ENCODE assay signal across 7 mouse cellular contexts in genomic region chr11:116623281-116624124, GRCm38 (mm10). TPM values are rescaled to one million over a fixed set of nuclear protein-coding genes. Genes with fewer than 3 reads are reported as not detected.
DNase-seq lines count a peak whose midpoint lies in the region; ATAC-seq and TF ChIP-seq lines count a peak whose summit lies in the region.

No protein-coding gene starts in this region.

- H3K9ac ChIP-seq in forebrain, embryonic 16.5 days (replicated peaks; ENCODE audit: low read depth, low read length): peak overlapping the region; percentile 49
- H3K9ac ChIP-seq in limb, embryonic 13.5 days: peak overlapping the region; percentile 78

- H3K79me3 ChIP-seq in C2C12 (ENCODE audit: low read depth): peaks cover 8% of the 10 kb centered on the region

- intact Hi-C loops in left cerebral cortex, postnatal 14 days (cut with DNase I): no loop called here

- WGBS in forebrain, embryonic 16.5 days: 7% methylated on average over 40 of the region's 40 CpGs
- WGBS in limb, embryonic 13.5 days: 6% methylated on average over 40 of the region's 40 CpGs

- peak overlapping the region; percentile 65 for H3K4me2 ChIP-seq in forebrain, embryonic 16.5 days (ENCODE audit: low read length)
- peak overlapping the region; percentile 94 for H3K4me2 ChIP-seq in limb, embryonic 13.5 days (replicated peaks)

- no peaks in the 10 kb centered on the region for H3K9me3 ChIP-seq in E14TG2a.4 (ENCODE audit: low read length)
- no peaks in the 10 kb centered on the region for H3K9me3 ChIP-seq in forebrain, embryonic 16.5 days (ENCODE audit: control insufficient read depth, low read length)
- H3K9me3 ChIP-seq in limb, embryonic 13.5 days: no peaks in the 10 kb centered on the region

- H3K27me3 ChIP-seq in C2C12 (ENCODE audit: control insufficient read depth, insufficient read depth, insufficient read length): no peaks in the 10 kb centered on the region
- peaks cover 13% of the 10 kb centered on the region for H3K27me3 ChIP-seq in E14TG2a.4 (ENCODE audit: insufficient read depth, low read length)
- H3K27me3 ChIP-seq in forebrain, embryonic 16.5 days (replicated peaks; ENCODE audit: control insufficient read depth, insufficient read depth, low read length): peaks cover 23% of the 10 kb centered on the region
- H3K27me3 ChIP-seq in limb, embryonic 13.5 days: peaks cover 11% of the 10 kb centered on the region

- peaks cover 74% of the 10 kb centered on the region for H3K4me1 ChIP-seq in E14TG2a.4 (replicated peaks; ENCODE audit: low read depth, low read length)
- peaks cover 26% of the 10 kb centered on the region for H3K4me1 ChIP-seq in forebrain, embryonic 16.5 days (replicated peaks; ENCODE audit: control insufficient read depth, insufficient read depth, low read length)
- H3K4me1 ChIP-seq in limb, embryonic 13.5 days: peaks cover 54% of the 10 kb centered on the region

- TF ChIP-seq CTCF in C2C12 (IDR thresholded peaks at IDR 0.05; ENCODE audit: control insufficient read depth, insufficient read depth, insufficient read length): no peak
- no peak for TF ChIP-seq CTCF in E14TG2a.4 (conservative IDR thresholded peaks at IDR 0.05; ENCODE audit: low read length)

- H3K4me3 ChIP-seq in C2C12 (ENCODE audit: insufficient read depth, poor library complexity, severe bottlenecking) (peak overlapping the region; percentile 46), E14TG2a.4 (replicated peaks; ENCODE audit: low read length) (peak overlapping the region; percentile 98)
- peak overlapping the region; percentile 47 for H3K4me3 ChIP-seq in forebrain, embryonic 16.5 days (replicated peaks; ENCODE audit: low read length)
- H3K4me3 ChIP-seq in limb, embryonic 13.5 days: peak overlapping the region; percentile 72

- no peak overlapping the region for H3K27ac ChIP-seq in forebrain, embryonic 16.5 days (ENCODE audit: low read length)
- H3K27ac ChIP-seq in limb, embryonic 13.5 days: no peak overlapping the region

- peaks cover 45% of the 10 kb centered on the region for H3K79me2 ChIP-seq in C2C12 (ENCODE audit: control insufficient read depth, insufficient read depth)

- DNase-seq in naive thymus-derived CD4-positive, alpha-beta T cell, adult 2 months (ENCODE audit: low read depth): peak; percentile 58
- no peak for DNase-seq in left cerebral cortex, postnatal 14 days (ENCODE audit: low spot score in 2 of 2)
- no peak for DNase-seq in spleen, postnatal 4 days (ENCODE audit: low spot score in 2 of 2)

- H3ac ChIP-seq in C2C12 (ENCODE audit: control insufficient read depth, insufficient read length, low read depth): peak overlapping the region; percentile 68

- no peak for ATAC-seq in forebrain, embryonic 16.5 days
- no peak for ATAC-seq in limb, embryonic 13.5 days (ENCODE audit: low FRiP score, low read depth)

- H3K36me3 ChIP-seq in C2C12 (ENCODE audit: control insufficient read depth, insufficient read depth) (no peaks in the 10 kb centered on the region), E14TG2a.4 (ENCODE audit: insufficient read depth, low read length) (peaks cover 15% of the 10 kb centered on the region)
- H3K36me3 ChIP-seq in forebrain, embryonic 16.5 days (ENCODE audit: control insufficient read depth, insufficient read depth): no peaks in the 10 kb centered on the region
- no peaks in the 10 kb centered on the region for H3K36me3 ChIP-seq in limb, embryonic 13.5 days

TF ChIP-seq in C2C12, 6 proteins besides CTCF, POLR2A, EP300 and RAD21:
- TF ChIP-seq USF1 (IDR thresholded peaks at IDR 0.05; ENCODE audit: low read depth) (no peak), MYOD1 (IDR thresholded peaks at IDR 0.05; ENCODE audit: control insufficient read depth, insufficient read length, low read depth) (no peak), MAX (IDR thresholded peaks at IDR 0.05) (no peak)

RNA-seq across cellular contexts. Expression of gene Rhbdf2, which starts 3.3 kb away (rescaled TPM):
- 1.9 TPM for polyA plus RNA-seq in C2C12 (2012; fragmentation: generic; extraction: Trizol)
- polyA plus RNA-seq in forebrain, embryonic 16.5 days (2015; fragmentation: Nextera tagmentation; extraction: Ambion mirVana): 1.0 and 1.5 TPM in 2 replicates
- 4.0 and 5.1 TPM in 2 replicates for polyA plus RNA-seq in limb, embryonic 13.5 days (2015; fragmentation: Nextera tagmentation; extraction: Ambion mirVana)
- 1 to 10 TPM; 1.5 to 1.9 TPM for total RNA-seq in left cerebral cortex, postnatal 14 days (2021)

RNA-seq across cellular contexts. Expression of gene Prcd, which starts 29.8 kb away (rescaled TPM):
- 1.2 TPM for polyA plus RNA-seq in C2C12 (2012; fragmentation: generic; extraction: Trizol)
- 2.9 and 3.2 TPM in 2 replicates for polyA plus RNA-seq in forebrain, embryonic 16.5 days (2015; fragmentation: Nextera tagmentation; extraction: Ambion mirVana)
- polyA plus RNA-seq in limb, embryonic 13.5 days (2015; fragmentation: Nextera tagmentation; extraction: Ambion mirVana): 0.56 and 0.83 TPM in 2 replicates
- 1 to 10 TPM; 2.8 to 3.0 TPM for total RNA-seq in left cerebral cortex, postnatal 14 days (2021)

RNA-seq across cellular contexts. Expression of gene Cygb, which starts 30.6 kb away (rescaled TPM):
- 0.95 TPM for polyA plus RNA-seq in C2C12 (2012; fragmentation: generic; extraction: Trizol)
- polyA plus RNA-seq in forebrain, embryonic 16.5 days (2015; fragmentation: Nextera tagmentation; extraction: Ambion mirVana): 16.6 TPM in 2 replicates
- 6.0 and 7.2 TPM in 2 replicates for polyA plus RNA-seq in limb, embryonic 13.5 days (2015; fragmentation: Nextera tagmentation; extraction: Ambion mirVana)
- 10 to 100 TPM; 26.7 to 34.7 TPM for total RNA-seq in left cerebral cortex, postnatal 14 days (2021)

RNA-seq across cellular contexts. Expression of gene Aanat, which starts 37.3 kb away (rescaled TPM):
- not detected for polyA plus RNA-seq in C2C12 (2012; fragmentation: generic; extraction: Trizol)
- 0.27 TPM in 1 of 2 replicates, not detected in the other for polyA plus RNA-seq in forebrain, embryonic 16.5 days (2015; fragmentation: Nextera tagmentation; extraction: Ambion mirVana)
- polyA plus RNA-seq in limb, embryonic 13.5 days (2015; fragmentation: Nextera tagmentation; extraction: Ambion mirVana): not detected in 2 replicates
- total RNA-seq in left cerebral cortex, postnatal 14 days (2021): under 1 TPM; 0.34 to 0.35 TPM

RNA-seq across cellular contexts. Expression of gene Ube2o, which starts 42.3 kb away (rescaled TPM):
- 23.1 TPM for polyA plus RNA-seq in C2C12 (2012; fragmentation: generic; extraction: Trizol)
- 15.0 and 17.1 TPM in 2 replicates for polyA plus RNA-seq in forebrain, embryonic 16.5 days (2015; fragmentation: Nextera tagmentation; extraction: Ambion mirVana)
- polyA plus RNA-seq in limb, embryonic 13.5 days (2015; fragmentation: Nextera tagmentation; extraction: Ambion mirVana): 10.3 and 12.1 TPM in 2 replicates
- total RNA-seq in left cerebral cortex, postnatal 14 days (2021): 100 to 1,000 TPM; 134 to 139 TPM

Comparison
In these comparisons a context has a peak if more than half of its experiments do, and no peak if none do; other contexts are left out.
1. H3K4me3 ChIP-seq: peak in every context shown above with its lines; median percentile 98 in E14TG2a.4; 72 in limb, embryonic 13.5 days; 47 in forebrain, embryonic 16.5 days; 46 in C2C12.